Mouse (Mus musculus) neural tube, postnatal 0 days (tissue): ENCODE data around the gene Bcat2. TPM values are rescaled to one million over a fixed set of nuclear protein-coding genes. Genes with fewer than 3 reads are reported as not detected.

ENCODE experiments used
- polyA plus RNA-seq: library from polyadenylated mRNA; unstranded; fragments of >200 nt; fragmentation: Nextera tagmentation; extraction: Ambion mirVana; gene quantifications from 2 replicates; pipeline ENCODE4 v1.2.1, GENCODE M21; 2015

Gene Bcat2
- polyA plus RNA-seq = 19.8 and 21.5 TPM in 2 replicates

GRCm38 (mm10) chr7:45570103-45570741 is at the start of gene Bcat2:
Gene Bcat2, plus strand, starts transcription at chr7:45570153.

GRCm38 (mm10) chr7:45525809-45526473 is 44.0 kb upstream of the Bcat2 start, which contains the start of the genes Ppp1r15a and Plekha4:
Gene Ppp1r15a, minus strand, starts transcription at chr7:45526268.
Gene Plekha4, plus strand, starts transcription at chr7:45526330.

GRCm38 (mm10) chr7:45554744-45555143 is 15.2 kb upstream of the Bcat2 start, which contains the start of gene Hsd17b14:
Gene Hsd17b14, plus strand, starts transcription at chr7:45554893.

GRCm38 (mm10) chr7:45617042-45617695 is 47.2 kb downstream of the Bcat2 start, which contains the start of gene Fut1:
Gene Fut1, plus strand, starts transcription at chr7:45617289.

GRCm38 (mm10) chr7:45621443-45621842 is 51.5 kb downstream of the Bcat2 start, which contains the start of gene Izumo1:
Gene Izumo1, plus strand, starts transcription at chr7:45621811.

GRCm38 (mm10) chr7:45627261-45627660 is 57.3 kb downstream of the Bcat2 start, which contains the start of gene Rasip1:
Gene Rasip1, plus strand, starts transcription at chr7:45627488.

Other genes with a start within 250 kb of the Bcat2 start
- 11.8 and 12.6 TPM in 2 replicates for gene Trpm4, start 236.4 kb upstream of the Bcat2 start, polyA plus RNA-seq
- gene Hrc, start 234.9 kb upstream of the Bcat2 start, polyA plus RNA-seq = 0.52 and 0.62 TPM in 2 replicates
- gene Ppfia3, start 203.1 kb upstream of the Bcat2 start, polyA plus RNA-seq = 33.9 and 35.6 TPM in 2 replicates
- gene Lin7b, start 199.6 kb upstream of the Bcat2 start, polyA plus RNA-seq = 111 and 123 TPM in 2 replicates
- gene Snrnp70, start 174.4 kb upstream of the Bcat2 start, polyA plus RNA-seq = 146 and 152 TPM in 2 replicates
- gene Kcna7, start 164.5 kb upstream of the Bcat2 start, polyA plus RNA-seq = not detected in 2 replicates
- 0.10 TPM in 1 of 2 replicates, not detected in the other for gene Ntf5, start 156.5 kb upstream of the Bcat2 start, polyA plus RNA-seq
- gene Lhb, start 149.3 kb upstream of the Bcat2 start, polyA plus RNA-seq = 0.37 and 0.48 TPM in 2 replicates
- gene Gys1, start 135.3 kb upstream of the Bcat2 start, polyA plus RNA-seq = 16.4 and 18.9 TPM in 2 replicates
- 83.2 and 91.0 TPM in 2 replicates for gene Ruvbl2, start 132.1 kb upstream of the Bcat2 start, polyA plus RNA-seq
- gene Ftl1, start 110.3 kb upstream of the Bcat2 start, polyA plus RNA-seq = 3,929 and 4,285 TPM in 2 replicates
- gene Bax, start 103.3 kb upstream of the Bcat2 start, polyA plus RNA-seq = 248 and 251 TPM in 2 replicates
- 0.29 and 0.49 TPM in 2 replicates for gene Tulp2, start 88.3 kb upstream of the Bcat2 start, polyA plus RNA-seq
- gene Gm45808, start 83.3 kb upstream of the Bcat2 start, polyA plus RNA-seq = not detected in 2 replicates
- gene Dhdh, start 81.3 kb upstream of the Bcat2 start, polyA plus RNA-seq = 5.4 and 5.5 TPM in 2 replicates
- gene Nucb1, start 59.7 kb upstream of the Bcat2 start, polyA plus RNA-seq = 143 and 157 TPM in 2 replicates
- gene Ppp1r15a, start 43.9 kb upstream of the Bcat2 start, polyA plus RNA-seq = 18.4 and 20.1 TPM in 2 replicates
- gene Plekha4, start 43.8 kb upstream of the Bcat2 start, polyA plus RNA-seq = 5.5 and 6.7 TPM in 2 replicates
- 0.62 and 0.81 TPM in 2 replicates for gene Hsd17b14, start 15.3 kb upstream of the Bcat2 start, polyA plus RNA-seq
- gene Fgf21, start 45.3 kb downstream of the Bcat2 start, polyA plus RNA-seq = not detected in 2 replicates
- 0.14 TPM in 1 of 2 replicates, not detected in the other for gene Fut1, start 47.1 kb downstream of the Bcat2 start, polyA plus RNA-seq
- gene Izumo1, start 51.7 kb downstream of the Bcat2 start, polyA plus RNA-seq = 0.10 TPM in 1 of 2 replicates, not detected in the other
- gene Rasip1, start 57.3 kb downstream of the Bcat2 start, polyA plus RNA-seq = 18.8 and 19.9 TPM in 2 replicates
- 4.5 and 5.3 TPM in 2 replicates for gene Mamstr, start 69.8 kb downstream of the Bcat2 start, polyA plus RNA-seq
- gene Fut2, start 96.2 kb downstream of the Bcat2 start, polyA plus RNA-seq = 0.10 and 0.12 TPM in 2 replicates
- gene Ntn5, start 113.9 kb downstream of the Bcat2 start, polyA plus RNA-seq = 1.4 and 1.6 TPM in 2 replicates
- gene Sec1, start 124.2 kb downstream of the Bcat2 start, polyA plus RNA-seq = 0.45 and 0.58 TPM in 2 replicates
- gene Car11, start 129.7 kb downstream of the Bcat2 start, polyA plus RNA-seq = 92.0 and 100.0 TPM in 2 replicates
- gene Dbp, start 134.9 kb downstream of the Bcat2 start, polyA plus RNA-seq = 6.3 and 8.5 TPM in 2 replicates
- gene Rpl18, start 145.3 kb downstream of the Bcat2 start, polyA plus RNA-seq = 516 and 551 TPM in 2 replicates
- 18.9 and 20.8 TPM in 2 replicates for gene Sphk2, start 147.8 kb downstream of the Bcat2 start, polyA plus RNA-seq
- 0.14 TPM in 1 of 2 replicates, not detected in the other for gene Fam83e, start 151.1 kb downstream of the Bcat2 start, polyA plus RNA-seq
- gene Spaca4, start 155.7 kb downstream of the Bcat2 start, polyA plus RNA-seq = not detected in 2 replicates
- gene Lmtk3, start 213.6 kb downstream of the Bcat2 start, polyA plus RNA-seq = 19.1 and 20.2 TPM in 2 replicates
- 9.0 and 9.5 TPM in 2 replicates for gene Sult2b1, start 214.5 kb downstream of the Bcat2 start, polyA plus RNA-seq
- gene Cyth2, start 244.4 kb downstream of the Bcat2 start, polyA plus RNA-seq = 202 and 212 TPM in 2 replicates